Mouse (Mus musculus): ENCODE measurements around the gene Gm9857. TPM values are rescaled to one million over a fixed set of nuclear protein-coding genes. Genes with fewer than 3 reads are reported as not detected.

The Gm9857 gene
- polyA plus RNA-seq, 1 experiment: not detected

DNA sequence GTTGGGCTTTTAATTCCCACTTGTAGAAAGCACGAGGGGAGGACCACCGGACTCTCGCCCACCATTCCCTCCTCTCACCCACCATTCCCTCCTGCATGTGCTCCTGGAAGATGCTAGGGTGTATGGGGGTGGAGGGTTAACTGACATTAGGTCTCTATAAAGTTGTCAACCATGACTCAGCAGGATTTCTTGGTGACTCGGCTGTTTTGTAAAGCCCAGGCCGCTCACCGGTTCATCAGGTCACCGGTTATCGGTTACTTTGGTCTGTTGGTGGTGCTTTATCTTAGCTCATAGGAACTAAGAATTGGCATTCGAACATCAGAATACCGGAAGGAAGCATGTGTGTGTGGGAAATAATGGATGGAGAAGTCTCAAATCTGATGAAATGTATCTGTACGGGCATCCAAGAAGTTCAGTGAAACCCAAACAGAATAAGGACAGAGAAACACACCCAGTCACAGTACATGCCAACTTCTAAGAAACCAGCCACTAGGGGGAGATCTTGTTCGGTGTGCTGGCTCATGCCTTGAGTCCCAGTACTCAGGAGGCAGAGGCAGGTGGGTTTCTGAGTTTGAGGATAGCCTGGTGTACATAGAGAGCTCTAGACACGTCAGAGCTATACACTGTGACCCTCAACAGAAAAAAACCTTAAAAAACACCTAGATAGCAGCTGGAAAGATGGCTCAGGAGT lies 37.2 kb upstream of the Gm9857 start:
- Histone ChIP-seq H3K79me3 (ENCODE audit: low read depth) (no peaks in the 10 kb centered on the region), H3K79me2 (ENCODE audit: control insufficient read depth, insufficient read depth) (no peaks in the 10 kb centered on the region), H3K36me3 (ENCODE audit: control insufficient read depth, insufficient read depth) (peaks cover 59% of the 10 kb centered on the region), H3ac (ENCODE audit: control insufficient read depth, insufficient read length, low read depth) (no peak overlapping the region), H3K27me3 (ENCODE audit: control insufficient read depth, insufficient read depth, insufficient read length) (no peaks in the 10 kb centered on the region), H3K4me3 (ENCODE audit: insufficient read depth, poor library complexity, severe bottlenecking) (no peak overlapping the region)
- TF ChIP-seq CTCF (IDR thresholded peaks at IDR 0.05; ENCODE audit: control insufficient read depth, insufficient read depth, insufficient read length) (no peak), MYOG (IDR thresholded peaks at IDR 0.05; ENCODE audit: control insufficient read depth, extremely low read depth, insufficient read length) (no peak), FOSL1 (IDR thresholded peaks at IDR 0.05; ENCODE audit: insufficient read depth, low read length, poor library complexity, severe bottlenecking) (no peak), CEBPB (IDR thresholded peaks at IDR 0.05; ENCODE audit: low read depth) (no peak), MAX (IDR thresholded peaks at IDR 0.05) (no peak), USF1 (IDR thresholded peaks at IDR 0.05; ENCODE audit: low read depth) (no peak), MYOD1 (IDR thresholded peaks at IDR 0.05; ENCODE audit: control insufficient read depth, insufficient read length, low read depth) (no peak)

DNA sequence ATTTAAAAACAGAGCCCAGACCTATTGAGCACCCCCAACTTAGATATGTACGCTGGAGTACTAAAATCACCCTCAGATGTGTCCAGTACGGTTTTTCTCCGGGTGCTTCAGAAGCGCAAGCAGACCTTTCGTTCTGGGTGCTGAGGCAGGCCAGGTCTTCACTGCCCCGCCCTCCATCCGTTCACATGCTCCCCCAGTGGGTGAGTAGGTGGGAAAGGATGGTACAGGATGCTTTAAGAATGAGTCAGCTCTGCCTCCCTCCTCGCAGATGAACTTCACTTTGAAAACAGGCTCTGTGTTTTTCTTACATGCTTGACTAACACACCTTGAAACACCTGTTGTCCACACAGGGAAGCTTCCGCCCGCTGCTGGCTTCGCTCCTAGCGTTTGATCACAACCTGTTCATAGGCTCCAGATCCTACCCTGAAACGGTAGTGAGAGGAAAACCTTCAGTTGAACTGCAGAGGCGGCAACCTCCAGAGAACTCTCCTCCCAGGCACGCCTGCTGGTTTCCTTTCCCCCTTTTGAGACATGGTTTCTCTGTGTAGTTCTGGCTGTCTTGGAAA lies 34.8 kb upstream of the Gm9857 start:
- Histone ChIP-seq H3K36me3 (ENCODE audit: control insufficient read depth, insufficient read depth) (peaks cover 57% of the 10 kb centered on the region), H3K79me2 (ENCODE audit: control insufficient read depth, insufficient read depth) (no peaks in the 10 kb centered on the region), H3K27me3 (ENCODE audit: control insufficient read depth, insufficient read depth, insufficient read length) (no peaks in the 10 kb centered on the region), H3ac (ENCODE audit: control insufficient read depth, insufficient read length, low read depth) (no peak overlapping the region), H3K79me3 (ENCODE audit: low read depth) (no peaks in the 10 kb centered on the region), H3K4me3 (ENCODE audit: insufficient read depth, poor library complexity, severe bottlenecking) (no peak overlapping the region)
- TF ChIP-seq MYOD1 (IDR thresholded peaks at IDR 0.05; ENCODE audit: control insufficient read depth, insufficient read length, low read depth) (peak; percentile 37), USF1 (IDR thresholded peaks at IDR 0.05; ENCODE audit: low read depth) (no peak), CTCF (IDR thresholded peaks at IDR 0.05; ENCODE audit: control insufficient read depth, insufficient read depth, insufficient read length) (no peak)

- H3K79me3 ChIP-seq (ENCODE audit: low read depth): no peaks in the 10 kb centered on the region
- H3K27me3 ChIP-seq (ENCODE audit: control insufficient read depth, insufficient read depth, insufficient read length): no peaks in the 10 kb centered on the region
- no peak overlapping the region for H3ac ChIP-seq (ENCODE audit: control insufficient read depth, insufficient read length, low read depth)
- H3K4me3 ChIP-seq (ENCODE audit: insufficient read depth, poor library complexity, severe bottlenecking): no peak overlapping the region
- TF ChIP-seq MYOD1 (IDR thresholded peaks at IDR 0.05; ENCODE audit: control insufficient read depth, insufficient read length, low read depth) (peak; percentile 20), CTCF (IDR thresholded peaks at IDR 0.05; ENCODE audit: control insufficient read depth, insufficient read depth, insufficient read length) (no peak)
- peaks cover 48% of the 10 kb centered on the region for H3K36me3 ChIP-seq (ENCODE audit: control insufficient read depth, insufficient read depth)
- H3K79me2 ChIP-seq (ENCODE audit: control insufficient read depth, insufficient read depth): no peaks in the 10 kb centered on the region
These were observed 33.9 kb upstream of the Gm9857 start for GRCm38 (mm10) chr3:108973980-108974660.

GRCm38 (mm10) chr3:108966051-108966450 lies 25.8 kb upstream of the Gm9857 start:
- Histone ChIP-seq H3ac (ENCODE audit: control insufficient read depth, insufficient read length, low read depth) (no peak overlapping the region), H3K79me2 (ENCODE audit: control insufficient read depth, insufficient read depth) (no peaks in the 10 kb centered on the region), H3K79me3 (ENCODE audit: low read depth) (no peaks in the 10 kb centered on the region), H3K36me3 (ENCODE audit: control insufficient read depth, insufficient read depth) (no peaks in the 10 kb centered on the region), H3K4me3 (ENCODE audit: insufficient read depth, poor library complexity, severe bottlenecking) (no peak overlapping the region), H3K27me3 (ENCODE audit: control insufficient read depth, insufficient read depth, insufficient read length) (no peaks in the 10 kb centered on the region)
- no peak for TF ChIP-seq USF1 (IDR thresholded peaks at IDR 0.05; ENCODE audit: low read depth)
- no peak for TF ChIP-seq MAX (IDR thresholded peaks at IDR 0.05)
- TF ChIP-seq MYOG (IDR thresholded peaks at IDR 0.05; ENCODE audit: control insufficient read depth, extremely low read depth, insufficient read length): no peak
- TF ChIP-seq CEBPB (IDR thresholded peaks at IDR 0.05; ENCODE audit: low read depth): no peak
- TF ChIP-seq CTCF (IDR thresholded peaks at IDR 0.05; ENCODE audit: control insufficient read depth, insufficient read depth, insufficient read length): no peak
- no peak for TF ChIP-seq FOSL1 (IDR thresholded peaks at IDR 0.05; ENCODE audit: insufficient read depth, low read length, poor library complexity, severe bottlenecking)
- TF ChIP-seq MYOD1 (IDR thresholded peaks at IDR 0.05; ENCODE audit: control insufficient read depth, insufficient read length, low read depth): no peak

GRCm38 (mm10) chr3:108964361-108965044 lies 24.3 kb upstream of the Gm9857 start:
- H3K36me3 ChIP-seq (ENCODE audit: control insufficient read depth, insufficient read depth): no peaks in the 10 kb centered on the region
- H3K4me3 ChIP-seq (ENCODE audit: insufficient read depth, poor library complexity, severe bottlenecking): no peak overlapping the region
- H3K79me2 ChIP-seq (ENCODE audit: control insufficient read depth, insufficient read depth): no peaks in the 10 kb centered on the region
- no peaks in the 10 kb centered on the region for H3K27me3 ChIP-seq (ENCODE audit: control insufficient read depth, insufficient read depth, insufficient read length)
- H3ac ChIP-seq (ENCODE audit: control insufficient read depth, insufficient read length, low read depth): no peak overlapping the region
- no peaks in the 10 kb centered on the region for H3K79me3 ChIP-seq (ENCODE audit: low read depth)
- TF ChIP-seq MYOG (IDR thresholded peaks at IDR 0.05; ENCODE audit: control insufficient read depth, extremely low read depth, insufficient read length): no peak
- no peak for TF ChIP-seq FOSL1 (IDR thresholded peaks at IDR 0.05; ENCODE audit: insufficient read depth, low read length, poor library complexity, severe bottlenecking)
- no peak for TF ChIP-seq MYOD1 (IDR thresholded peaks at IDR 0.05; ENCODE audit: control insufficient read depth, insufficient read length, low read depth)
- TF ChIP-seq USF1 (IDR thresholded peaks at IDR 0.05; ENCODE audit: low read depth): no peak
- no peak for TF ChIP-seq MAX (IDR thresholded peaks at IDR 0.05)
- TF ChIP-seq CTCF (IDR thresholded peaks at IDR 0.05; ENCODE audit: control insufficient read depth, insufficient read depth, insufficient read length): no peak
- TF ChIP-seq CEBPB (IDR thresholded peaks at IDR 0.05; ENCODE audit: low read depth): no peak

Measured in C2C12 (cell line).